Mouse (Mus musculus) kidney, embryonic 15.5 days (tissue): Measurements from ENCODE around the gene Tnks2. TPM values are rescaled to one million over a fixed set of nuclear protein-coding genes. Genes with fewer than 3 reads are reported as not detected.

ENCODE experiments used
- ATAC-seq: fragments of 200-750 bp; cut with Nextera tagmentation; replicated peaks from 2 replicates; pipeline ENCODE4 v1.8.0; 2017; ENCODE audit warnings: moderate TSS enrichment; ENCODE audit not compliant: low FRiP score
- H3K27ac ChIP-seq: fragments of 300-500 bp; sonication (generic); 2 replicates; pipeline ENCODE4 v1.5.1; 2015; ENCODE audit warnings: mild to moderate bottlenecking, inconsistent platforms
- H3K27me3 ChIP-seq: fragments of 300-500 bp; sonication (generic); 2 replicates; pipeline ENCODE4 v1.6.1; 2015; ENCODE audit warnings: inconsistent platforms
- H3K36me3 ChIP-seq: fragments of 300-500 bp; sonication (generic); 2 replicates; pipeline ENCODE4 v1.6.1; 2015; ENCODE audit warnings: inconsistent platforms
- H3K4me1 ChIP-seq: fragments of 300-500 bp; sonication (generic); 2 replicates; pipeline ENCODE4 v1.6.1; 2015; ENCODE audit warnings: inconsistent platforms
- H3K4me2 ChIP-seq: fragments of 300-500 bp; sonication (generic); 2 replicates; pipeline ENCODE4 v1.6.1; 2015; ENCODE audit warnings: moderate library complexity, mild to moderate bottlenecking, inconsistent platforms
- H3K4me3 ChIP-seq: fragments of 300-500 bp; sonication (generic); replicated peaks from 2 replicates; pipeline ENCODE4 v1.5.1; 2015; ENCODE audit warnings: mild to moderate bottlenecking, inconsistent platforms
- H3K9ac ChIP-seq: fragments of 300-500 bp; sonication (generic); 2 replicates; pipeline ENCODE4 v1.6.1; 2015; ENCODE audit warnings: mild to moderate bottlenecking, inconsistent platforms
- H3K9me3 ChIP-seq: fragments of 300-500 bp; sonication (generic); replicated peaks from 2 replicates; pipeline ENCODE4 v1.6.1; 2016; ENCODE audit warnings: inconsistent platforms
- WGBS: fragments of 180-500 bp; shearing (Covaris S2); methylation state at CpG from one replicate; pipeline ENCODE4 v1.1.7; 2015; ENCODE audit warnings: mixed read lengths; 5-methylcytosine and 5-hydroxymethylcytosine counted together
- polyA plus RNA-seq: library from polyadenylated mRNA; unstranded; fragments of >200 nt; fragmentation: Nextera tagmentation; extraction: Ambion mirVana; gene quantifications from 2 replicates; pipeline ENCODE4 v1.2.1, GENCODE M21; 2015

The Tnks2 gene
- polyA plus RNA-seq, 1 experiment from 2014 or later, result 53.1 TPM

- no peak for ATAC-seq
- H3K36me3 ChIP-seq, result no peaks in the 10 kb centered on the region
- H3K4me3 ChIP-seq, result no peak overlapping the region
- no peak overlapping the region for H3K27ac ChIP-seq
- H3K9ac ChIP-seq, result no peak overlapping the region
- H3K27me3 ChIP-seq, result no peaks in the 10 kb centered on the region
- peaks cover 1% of the 10 kb centered on the region; the same call in 1 of the 2 replicates for H3K4me1 ChIP-seq
- no peaks in the 10 kb centered on the region for H3K9me3 ChIP-seq
- H3K4me2 ChIP-seq, result no peak overlapping the region
- 33% methylated on average over 9 of the region's 9 CpGs for WGBS
Measured at GRCm38 (mm10) chr19:36909676-36910292, 75.8 kb downstream of the Tnks2 start.

- no peak overlapping the region for H3K27ac ChIP-seq
- 39% methylated on average over 12 of the region's 12 CpGs for WGBS
- no peaks in the 10 kb centered on the region for H3K36me3 ChIP-seq
- H3K4me1 ChIP-seq, result no peaks in the 10 kb centered on the region
- no peak for ATAC-seq
- H3K27me3 ChIP-seq, result no peaks in the 10 kb centered on the region
- no peak overlapping the region for H3K9ac ChIP-seq
- no peaks in the 10 kb centered on the region for H3K9me3 ChIP-seq
- no peak overlapping the region for H3K4me2 ChIP-seq
- no peak overlapping the region for H3K4me3 ChIP-seq
Measured at GRCm38 (mm10) chr19:36910424-36911045, 76.5 kb downstream of the Tnks2 start.

- no peaks in the 10 kb centered on the region for H3K27me3 ChIP-seq
- no peaks in the 10 kb centered on the region for H3K36me3 ChIP-seq
- 60% methylated on average over 7 of the region's 7 CpGs for WGBS
- H3K9ac ChIP-seq, result no peak overlapping the region
- H3K9me3 ChIP-seq, result no peaks in the 10 kb centered on the region
- H3K27ac ChIP-seq, result no peak overlapping the region
- H3K4me2 ChIP-seq, result no peak overlapping the region
- H3K4me3 ChIP-seq, result no peak overlapping the region
- peaks cover under 1% of the 10 kb centered on the region; the same call in 1 of the 2 replicates for H3K4me1 ChIP-seq
- ATAC-seq, result no peak
Measured at GRCm38 (mm10) chr19:36913064-36913463, 79.0 kb downstream of the Tnks2 start.

GRCm38 (mm10) chr19:36916206-36916605 is 82.2 kb downstream of the Tnks2 start:
- no peaks in the 10 kb centered on the region for H3K9me3 ChIP-seq
- H3K4me1 ChIP-seq, result peaks cover 9% of the 10 kb centered on the region
- H3K36me3 ChIP-seq, result no peaks in the 10 kb centered on the region
- H3K4me3 ChIP-seq, result no peak overlapping the region
- H3K4me2 ChIP-seq, result no peak overlapping the region
- 84% methylated on average over 4 of the region's 4 CpGs for WGBS
- H3K9ac ChIP-seq, result no peak overlapping the region
- ATAC-seq, result no peak
- H3K27me3 ChIP-seq, result no peaks in the 10 kb centered on the region
- H3K27ac ChIP-seq, result no peak overlapping the region

GRCm38 (mm10) chr19:36916876-36917389 is 82.9 kb downstream of the Tnks2 start:
- 96% methylated on average over 1 of the region's 1 CpGs for WGBS
- ATAC-seq, result no peak

GRCm38 (mm10) chr19:36918441-36919301 is 84.6 kb downstream of the Tnks2 start:
- Histone ChIP-seq H3K27ac (peak overlapping the region; percentile 95), H3K4me2 (peak overlapping the region; percentile 80), H3K4me1 (peaks cover 9% of the 10 kb centered on the region), H3K9me3 (no peaks in the 10 kb centered on the region), H3K4me3 (peak overlapping the region; percentile 76), H3K9ac (peak overlapping the region; percentile 93), H3K27me3 (no peaks in the 10 kb centered on the region), H3K36me3 (no peaks in the 10 kb centered on the region)
- under 1% methylated on average over 77 of the region's 85 CpGs for WGBS
- peak; percentile 94 for ATAC-seq

More at GRCm38 (mm10) chr19:36916876-36917389, 82.9 kb downstream of the Tnks2 start:
- Histone ChIP-seq H3K4me1 (peaks cover 9% of the 10 kb centered on the region), H3K27me3 (no peaks in the 10 kb centered on the region), H3K4me2 (no peak overlapping the region), H3K4me3 (no peak overlapping the region), H3K9me3 (no peaks in the 10 kb centered on the region), H3K9ac (no peak overlapping the region), H3K36me3 (no peaks in the 10 kb centered on the region), H3K27ac (no peak overlapping the region)

- Histone ChIP-seq H3K4me2 (peak within 1 kb of the TSS; percentile 80), H3K27ac (peak within 1 kb of the TSS; percentile 95), H3K36me3 (no peaks in the 10 kb centered on the region), H3K4me1 (peaks cover 9% of the 10 kb centered on the region), H3K27me3 (no peaks in the 10 kb centered on the region), H3K9ac (peak within 1 kb of the TSS; percentile 93), H3K9me3 (no peaks in the 10 kb centered on the region), H3K4me3 (peak within 1 kb of the TSS; percentile 76)
- ATAC-seq, result no peak
- WGBS, result 10% methylated on average over 12 of the region's 12 CpGs
Measured at GRCm38 (mm10) chr19:36919466-36919865, 85.4 kb downstream of the Tnks2 start, which contains the start of gene Fgfbp3. TSS of gene Fgfbp3 (minus strand) at chr19:36919615.

GRCm38 (mm10) chr19:36922015-36922414 is 88.0 kb downstream of the Tnks2 start:
- Histone ChIP-seq H3K9ac (no peak overlapping the region), H3K27me3 (no peaks in the 10 kb centered on the region), H3K27ac (no peak overlapping the region), H3K4me2 (no peak overlapping the region), H3K4me3 (no peak overlapping the region), H3K4me1 (peaks cover 19% of the 10 kb centered on the region), H3K9me3 (no peaks in the 10 kb centered on the region), H3K36me3 (no peaks in the 10 kb centered on the region)
- WGBS, result 28% methylated on average over 2 of the region's 2 CpGs
- ATAC-seq, result no peak

- no peaks in the 10 kb centered on the region for H3K27me3 ChIP-seq
- H3K4me3 ChIP-seq, result no peak overlapping the region
- H3K9ac ChIP-seq, result no peak overlapping the region
- no peak overlapping the region for H3K4me2 ChIP-seq
- H3K4me1 ChIP-seq, result peaks cover 25% of the 10 kb centered on the region
- no peak overlapping the region for H3K27ac ChIP-seq
- H3K9me3 ChIP-seq, result no peaks in the 10 kb centered on the region
- ATAC-seq, result no peak
- H3K36me3 ChIP-seq, result no peaks in the 10 kb centered on the region
- WGBS, result 69% methylated on average over 3 of the region's 3 CpGs
Measured at GRCm38 (mm10) chr19:36922936-36923335, 88.9 kb downstream of the Tnks2 start.

- under 1% methylated on average over 97 of the region's 98 CpGs for WGBS
- no peaks in the 10 kb centered on the region for H3K27me3 ChIP-seq
- H3K4me1 ChIP-seq, result peaks cover 16% of the 10 kb centered on the region
- peak within 1 kb of the TSS; percentile 70 for H3K4me2 ChIP-seq
- no peaks in the 10 kb centered on the region for H3K9me3 ChIP-seq
- peak within 1 kb of the TSS; percentile 96 for H3K27ac ChIP-seq
- H3K36me3 ChIP-seq, result no peaks in the 10 kb centered on the region
- ATAC-seq, result peak; percentile 98
- peak within 1 kb of the TSS; percentile 98 for H3K4me3 ChIP-seq
- H3K9ac ChIP-seq, result peak within 1 kb of the TSS; percentile 95
Measured at GRCm38 (mm10) chr19:36925671-36926552, 91.9 kb downstream of the Tnks2 start, which contains the start of gene Btaf1. TSS of gene Btaf1 (plus strand) at chr19:36926079.

- H3K27me3 ChIP-seq, result no peaks in the 10 kb centered on the region
- H3K9me3 ChIP-seq, result no peaks in the 10 kb centered on the region
- peak overlapping the region; percentile 96 for H3K27ac ChIP-seq
- ATAC-seq, result no peak
- H3K4me3 ChIP-seq, result peak overlapping the region; percentile 98
- H3K4me1 ChIP-seq, result peaks cover 16% of the 10 kb centered on the region
- peak overlapping the region; percentile 70 for H3K4me2 ChIP-seq
- 2% methylated on average over 26 of the region's 26 CpGs for WGBS
- no peaks in the 10 kb centered on the region for H3K36me3 ChIP-seq
- peak overlapping the region; percentile 95 for H3K9ac ChIP-seq
Measured at GRCm38 (mm10) chr19:36926553-36927236, 92.7 kb downstream of the Tnks2 start.
